Mouse (Mus musculus): ENCODE data around the gene Adrm1. TPM values are rescaled to one million over a fixed set of nuclear protein-coding genes. Genes with fewer than 3 reads are reported as not detected.

The Adrm1 gene
- polyA plus RNA-seq, 1 experiment from 2014 or later, result 207 TPM

DNA sequence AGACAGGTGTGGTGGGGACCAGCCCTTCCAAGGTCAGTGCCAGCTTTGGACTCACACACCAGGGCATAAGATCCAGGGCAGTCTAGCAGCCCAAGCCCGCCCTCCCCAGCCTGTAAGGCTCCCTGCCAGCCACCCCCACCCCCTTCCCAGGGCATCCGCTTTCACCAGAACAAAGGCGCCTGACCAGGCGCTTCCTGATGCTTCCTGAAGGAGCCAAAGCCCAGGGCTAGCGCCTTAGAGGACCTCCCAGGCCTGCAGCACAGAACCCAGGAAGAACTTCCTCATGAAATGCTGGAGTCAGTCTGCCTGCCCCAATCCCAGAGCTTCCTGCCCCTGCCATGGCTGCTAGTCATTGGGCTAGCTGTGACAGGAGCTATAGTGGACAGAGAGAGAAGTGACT, 47.4 kb downstream of the Adrm1 start:
- Histone ChIP-seq H3K4me3 (replicated peaks) (no peak overlapping the region), H3K4me1 (replicated peaks) (peaks cover 21% of the 10 kb centered on the region), H3K27ac (peak overlapping the region; percentile 66), H3K4me2 (no peak overlapping the region), H3K36me3 (no peaks in the 10 kb centered on the region), H3K27me3 (peaks cover 15% of the 10 kb centered on the region), H3K9me3 (no peaks in the 10 kb centered on the region), H3K9ac (replicated peaks) (no peak overlapping the region)
- WGBS, result 35% methylated on average over 5 of the region's 5 CpGs
- ATAC-seq (ENCODE audit: insufficient number of reproducible peaks, insufficient read depth, low FRiP score, low TSS enrichment, low read depth), result no peak

DNA sequence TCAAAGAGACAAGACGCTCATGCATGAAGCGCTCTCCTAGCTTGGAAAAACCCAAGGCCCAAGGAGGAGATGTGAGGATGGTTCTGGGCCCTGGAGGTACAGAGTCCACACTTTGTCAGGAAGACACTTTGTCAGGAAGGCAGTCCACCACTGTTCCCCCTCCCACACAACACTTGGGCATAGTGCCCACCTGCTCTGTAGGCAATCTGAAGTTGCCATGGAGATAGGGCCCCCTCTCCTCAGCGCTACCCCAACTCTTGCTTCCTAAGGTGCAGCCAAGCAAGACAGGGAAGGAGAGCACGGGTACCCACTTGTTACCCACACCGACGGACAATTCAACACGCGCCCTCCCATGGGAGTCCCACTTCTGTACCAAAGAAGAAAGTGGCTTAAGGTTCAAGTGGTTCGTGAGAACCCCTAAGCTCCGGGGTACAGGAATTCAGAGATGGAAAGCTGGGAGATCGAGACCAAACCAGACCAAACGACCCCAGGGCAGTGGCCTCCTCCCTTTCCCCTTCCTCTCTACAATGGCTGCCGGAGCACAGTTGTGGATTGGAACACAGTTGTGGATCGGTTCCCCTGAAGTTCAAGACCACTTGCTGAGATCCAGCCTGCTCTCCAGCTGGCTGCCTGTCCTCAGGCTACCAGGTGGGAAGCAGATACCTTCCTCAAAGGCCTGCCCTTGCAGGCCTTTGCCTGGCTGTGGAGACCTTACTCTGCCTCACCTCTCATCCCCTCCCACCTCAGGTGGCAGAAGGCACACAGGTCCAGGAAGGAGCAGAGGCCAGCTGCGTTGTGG, 48.1 kb downstream of the Adrm1 start:
- Histone ChIP-seq H3K9me3 (no peaks in the 10 kb centered on the region), H3K4me1 (replicated peaks) (peaks cover 21% of the 10 kb centered on the region), H3K4me2 (no peak overlapping the region), H3K4me3 (replicated peaks) (no peak overlapping the region), H3K27ac (peak overlapping the region; percentile 66), H3K9ac (replicated peaks) (no peak overlapping the region), H3K27me3 (peaks cover 22% of the 10 kb centered on the region), H3K36me3 (no peaks in the 10 kb centered on the region)
- WGBS, result 81% methylated on average over 15 of the region's 15 CpGs
- no peak for ATAC-seq (ENCODE audit: insufficient number of reproducible peaks, insufficient read depth, low FRiP score, low TSS enrichment, low read depth)

DNA sequence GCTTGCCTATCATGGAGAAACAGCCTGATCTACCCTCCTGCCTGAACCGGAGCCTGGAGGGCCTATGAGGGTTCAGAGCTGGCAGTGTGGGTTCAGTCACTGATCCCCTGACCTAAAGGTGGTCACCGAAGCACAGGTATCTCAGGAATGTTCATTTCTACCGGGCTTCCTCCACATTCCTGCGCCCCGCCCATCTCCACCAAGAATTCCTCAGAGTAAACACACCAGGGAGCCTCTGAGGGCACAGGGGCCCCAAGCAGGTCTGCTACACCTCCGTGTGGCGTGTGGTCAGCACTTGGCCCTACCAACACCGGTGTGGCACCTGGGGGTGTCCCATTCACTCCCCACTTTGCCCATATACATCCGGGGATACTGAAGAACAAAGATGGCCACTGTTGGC, 48.9 kb downstream of the Adrm1 start:
- H3K27ac ChIP-seq, result no peak overlapping the region

DNA sequence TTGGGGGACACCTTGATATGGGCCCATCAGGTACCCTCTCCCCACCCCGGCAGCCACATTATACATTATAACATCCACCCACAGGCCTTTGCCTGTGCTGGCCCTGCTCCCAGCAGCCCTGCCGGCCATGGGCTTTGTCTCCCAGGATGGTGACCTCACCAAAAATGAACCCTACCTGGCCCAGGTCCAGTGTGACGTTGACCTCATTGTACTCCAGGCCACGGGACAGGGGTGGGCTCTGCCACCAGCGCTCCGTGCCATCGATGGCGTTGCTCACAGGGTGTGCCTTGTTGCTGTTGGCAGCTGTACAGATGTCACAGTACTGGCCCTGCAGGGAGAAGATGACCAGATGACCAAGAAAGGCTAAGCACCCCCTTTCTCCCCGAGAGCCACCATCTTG, 49.8 kb downstream of the Adrm1 start:
- Histone ChIP-seq H3K27me3 (peaks cover 39% of the 10 kb centered on the region), H3K9ac (replicated peaks) (no peak overlapping the region), H3K4me3 (replicated peaks) (no peak overlapping the region), H3K4me1 (replicated peaks) (peaks cover 28% of the 10 kb centered on the region), H3K4me2 (no peak overlapping the region), H3K27ac (no peak overlapping the region), H3K9me3 (no peaks in the 10 kb centered on the region), H3K36me3 (no peaks in the 10 kb centered on the region)
- 93% methylated on average over 9 of the region's 9 CpGs for WGBS
- ATAC-seq (ENCODE audit: insufficient number of reproducible peaks, insufficient read depth, low FRiP score, low TSS enrichment, low read depth), result no peak

More for the DNA sequence above, 48.9 kb downstream of the Adrm1 start:
- Histone ChIP-seq H3K4me3 (replicated peaks) (no peak overlapping the region), H3K9me3 (no peaks in the 10 kb centered on the region), H3K4me2 (no peak overlapping the region), H3K9ac (replicated peaks) (no peak overlapping the region), H3K36me3 (no peaks in the 10 kb centered on the region), H3K27me3 (peaks cover 30% of the 10 kb centered on the region), H3K4me1 (replicated peaks) (peaks cover 20% of the 10 kb centered on the region)
- ATAC-seq (ENCODE audit: insufficient number of reproducible peaks, insufficient read depth, low FRiP score, low TSS enrichment, low read depth), result no peak
- 73% methylated on average over 9 of the region's 9 CpGs for WGBS

- H3K9me3 ChIP-seq, result no peaks in the 10 kb centered on the region
- 20% methylated on average over 6 of the region's 6 CpGs for WGBS
- no peak overlapping the region for H3K27ac ChIP-seq
- no peaks in the 10 kb centered on the region for H3K36me3 ChIP-seq
- no peak overlapping the region for H3K9ac ChIP-seq (replicated peaks)
- peaks cover 50% of the 10 kb centered on the region for H3K27me3 ChIP-seq
- no peak overlapping the region for H3K4me2 ChIP-seq
- ATAC-seq (ENCODE audit: insufficient number of reproducible peaks, insufficient read depth, low FRiP score, low TSS enrichment, low read depth), result no peak
- H3K4me1 ChIP-seq (replicated peaks), result peaks cover 37% of the 10 kb centered on the region
- no peak overlapping the region for H3K4me3 ChIP-seq (replicated peaks)
These were observed 51.0 kb downstream of the Adrm1 start for GRCm38 (mm10) chr2:180222250-180222649.

DNA sequence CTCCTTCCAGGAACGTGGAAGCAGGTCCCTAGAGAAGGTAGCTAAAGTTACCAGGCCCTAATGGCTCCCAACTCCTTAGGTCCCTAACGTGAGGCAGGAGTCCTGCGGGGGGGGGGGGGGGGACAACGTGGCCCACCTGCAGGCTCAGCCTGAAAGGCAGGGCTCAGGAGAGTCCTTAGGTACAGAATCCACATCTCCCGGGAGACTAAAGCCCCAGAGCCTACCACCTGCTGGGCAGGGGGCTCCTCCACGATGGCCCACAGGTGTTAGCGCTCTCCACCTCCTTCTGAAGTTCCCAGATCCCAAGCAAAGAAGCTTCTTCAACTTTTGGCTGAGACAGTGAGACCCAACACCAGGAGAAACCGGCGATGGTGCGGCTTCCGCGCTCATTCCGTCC, 53.4 kb downstream of the Adrm1 start:
- no peak overlapping the region for H3K27ac ChIP-seq
- 3% methylated on average over 12 of the region's 13 CpGs for WGBS
- peaks cover 60% of the 10 kb centered on the region for H3K27me3 ChIP-seq
- ATAC-seq (ENCODE audit: insufficient number of reproducible peaks, insufficient read depth, low FRiP score, low TSS enrichment, low read depth), result no peak
- H3K4me3 ChIP-seq (replicated peaks), result peak overlapping the region; percentile 67
- H3K9ac ChIP-seq (replicated peaks), result peak overlapping the region; percentile 66; the same call in 1 of the 2 replicates
- no peaks in the 10 kb centered on the region for H3K36me3 ChIP-seq
- peaks cover 47% of the 10 kb centered on the region for H3K4me1 ChIP-seq (replicated peaks)
- H3K9me3 ChIP-seq, result no peaks in the 10 kb centered on the region
- peak overlapping the region; percentile 100 for H3K4me2 ChIP-seq

- under 1% methylated on average over 54 of the region's 55 CpGs for WGBS
- ATAC-seq (ENCODE audit: insufficient number of reproducible peaks, insufficient read depth, low FRiP score, low TSS enrichment, low read depth), result no peak; the same call in 1 of the 2 replicates
- H3K9me3 ChIP-seq, result no peaks in the 10 kb centered on the region
- H3K4me3 ChIP-seq (replicated peaks), result peak overlapping the region; percentile 67
- H3K36me3 ChIP-seq, result no peaks in the 10 kb centered on the region
- H3K9ac ChIP-seq (replicated peaks), result peak overlapping the region; percentile 66
- H3K27me3 ChIP-seq, result peaks cover 60% of the 10 kb centered on the region
- peak overlapping the region; percentile 100 for H3K4me2 ChIP-seq
- peaks cover 47% of the 10 kb centered on the region for H3K4me1 ChIP-seq (replicated peaks)
- no peak overlapping the region for H3K27ac ChIP-seq
These were observed 53.9 kb downstream of the Adrm1 start for GRCm38 (mm10) chr2:180225044-180225761.

Small RNA genes lying within 50 kb of the gene (microRNA-seq; reads per million reads assigned to microRNA genes)
- gene Mir7005, result not detected

Other genes with a start within 250 kb of the Adrm1 start
- 3.8 and 5.0 TPM in 2 replicates for gene Taf4, start 194.8 kb upstream of the Adrm1 start, polyA plus RNA-seq (2016; fragmentation: Nextera tagmentation; extraction: Ambion mirVana)
- 13.6 and 14.2 TPM in 2 replicates for gene Lsm14b, start 146.5 kb upstream of the Adrm1 start, polyA plus RNA-seq (2016; fragmentation: Nextera tagmentation; extraction: Ambion mirVana)
- gene Psma7, start 129.1 kb upstream of the Adrm1 start, polyA plus RNA-seq (2016; fragmentation: Nextera tagmentation; extraction: Ambion mirVana), result 693 and 704 TPM in 2 replicates
- 7.3 and 8.7 TPM in 2 replicates for gene Ss18l1, start 129.0 kb upstream of the Adrm1 start, polyA plus RNA-seq (2016; fragmentation: Nextera tagmentation; extraction: Ambion mirVana)
- 29.6 and 30.9 TPM in 2 replicates for gene Mtg2, start 100.9 kb upstream of the Adrm1 start, polyA plus RNA-seq (2016; fragmentation: Nextera tagmentation; extraction: Ambion mirVana)
- gene Hrh3, start 67.0 kb upstream of the Adrm1 start, polyA plus RNA-seq (2016; fragmentation: Nextera tagmentation; extraction: Ambion mirVana), result 0.15 and 0.27 TPM in 2 replicates
- gene Osbpl2, start 52.2 kb upstream of the Adrm1 start, polyA plus RNA-seq (2016; fragmentation: Nextera tagmentation; extraction: Ambion mirVana), result 33.0 and 36.0 TPM in 2 replicates
- gene Lama5, start 54.4 kb downstream of the Adrm1 start, polyA plus RNA-seq (2016; fragmentation: Nextera tagmentation; extraction: Ambion mirVana), result 20.9 and 22.3 TPM in 2 replicates
- gene Rps21, start 85.9 kb downstream of the Adrm1 start, polyA plus RNA-seq (2016; fragmentation: Nextera tagmentation; extraction: Ambion mirVana), result 608 and 631 TPM in 2 replicates
- gene Cables2, start 102.0 kb downstream of the Adrm1 start, polyA plus RNA-seq (2016; fragmentation: Nextera tagmentation; extraction: Ambion mirVana), result 20.7 and 23.7 TPM in 2 replicates
- 0.52 and 0.56 TPM in 2 replicates for gene Rbbp8nl, start 118.4 kb downstream of the Adrm1 start, polyA plus RNA-seq (2016; fragmentation: Nextera tagmentation; extraction: Ambion mirVana)
- gene Gata5, start 163.2 kb downstream of the Adrm1 start, polyA plus RNA-seq (2016; fragmentation: Nextera tagmentation; extraction: Ambion mirVana), result 0.14 TPM in 1 of 2 replicates, not detected in the other